Mouse (Mus musculus) thymus, postnatal 25 days (tissue): ENCODE measurements around the gene Rps6.

Experiments used
- DNase-seq: peaks from one replicate; pipeline ENCODE4 v3.0.0; 2022

The Rps6 gene

GRCm38 (mm10) chr4:86857113-86858069 lies at the start of gene Rps6:
Gene Rps6, minus strand, starts transcription at chr4:86857412.
- peak; percentile 95 for DNase-seq

GRCm38 (mm10) chr4:86905869-86906268 lies 48.7 kb upstream of the Rps6 start:
- DNase-seq = no peak

DNA sequence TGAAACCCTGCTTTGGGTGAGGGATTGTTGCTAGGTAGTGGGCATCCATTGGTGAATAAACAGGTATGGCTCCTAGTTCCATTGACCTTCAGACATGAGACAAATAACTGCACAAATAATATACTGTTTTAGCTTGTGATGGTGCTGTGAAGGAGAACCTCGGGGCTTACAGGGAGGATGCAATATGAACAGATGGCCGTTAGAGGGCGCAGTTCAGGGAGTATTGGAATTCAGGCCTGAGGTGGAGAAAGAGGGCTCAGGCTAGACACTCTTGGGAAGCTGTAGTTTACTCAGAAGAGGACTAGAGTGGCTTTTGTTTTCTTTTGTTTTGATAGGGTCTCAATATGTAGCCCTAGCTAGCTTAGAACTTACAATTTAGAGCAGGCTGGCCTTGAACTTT lies 47.8 kb upstream of the Rps6 start:
- DNase-seq = peak; percentile 5

DNA sequence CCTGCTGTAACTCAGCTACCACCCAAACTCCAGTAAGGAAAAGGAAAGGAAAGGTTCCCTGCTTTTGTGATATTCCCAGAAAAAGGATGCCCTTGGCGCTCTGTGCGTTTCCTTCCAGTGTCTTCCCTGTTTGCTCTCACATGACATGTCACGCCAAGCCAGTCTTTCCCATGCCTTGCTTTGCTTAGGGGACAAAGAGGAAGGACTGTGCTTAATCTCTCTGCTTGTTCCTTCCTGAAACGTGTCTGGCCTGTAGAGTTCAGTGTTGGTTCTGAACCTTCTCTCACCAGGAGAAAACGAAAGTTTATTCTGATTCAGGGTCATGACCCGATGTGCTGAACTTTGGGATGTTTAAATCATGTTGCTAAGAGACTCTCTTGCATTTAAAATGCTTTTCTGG lies 45.1 kb upstream of the Rps6 start:
- no peak for DNase-seq

DNA sequence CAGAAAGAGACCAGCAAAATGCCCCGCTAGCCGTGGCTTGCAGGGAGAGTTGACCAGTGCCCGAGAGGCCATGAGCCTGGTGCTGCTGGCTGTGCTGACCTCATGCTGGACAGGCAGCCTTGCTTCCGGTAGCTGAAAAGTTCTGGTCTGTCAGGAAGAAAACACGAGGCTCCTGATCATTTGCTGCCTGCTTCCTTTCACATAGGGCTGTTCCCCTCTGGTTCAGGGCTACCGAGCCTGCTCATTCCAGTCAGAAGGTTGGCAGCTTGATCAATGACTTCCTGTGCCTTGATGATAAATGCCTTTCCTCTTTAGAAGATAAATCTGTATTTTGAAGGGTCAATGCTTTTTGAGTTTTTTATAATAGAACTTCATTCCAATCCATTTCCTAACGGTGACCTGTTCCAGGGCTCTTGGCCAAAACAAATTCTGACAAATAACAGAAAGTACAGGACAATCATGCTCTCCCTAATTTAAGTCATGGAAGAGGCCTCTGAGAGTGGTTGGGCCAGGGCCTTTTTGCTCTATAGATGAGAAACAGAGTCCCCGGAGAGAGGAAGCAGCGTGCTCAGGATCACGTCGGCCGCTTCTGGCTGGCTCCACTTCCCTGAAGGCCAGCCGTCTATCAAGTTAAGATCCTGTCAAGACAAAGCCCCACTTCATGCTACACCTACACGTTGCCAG lies 41.7 kb upstream of the Rps6 start:
- DNase-seq = no peak

DNA sequence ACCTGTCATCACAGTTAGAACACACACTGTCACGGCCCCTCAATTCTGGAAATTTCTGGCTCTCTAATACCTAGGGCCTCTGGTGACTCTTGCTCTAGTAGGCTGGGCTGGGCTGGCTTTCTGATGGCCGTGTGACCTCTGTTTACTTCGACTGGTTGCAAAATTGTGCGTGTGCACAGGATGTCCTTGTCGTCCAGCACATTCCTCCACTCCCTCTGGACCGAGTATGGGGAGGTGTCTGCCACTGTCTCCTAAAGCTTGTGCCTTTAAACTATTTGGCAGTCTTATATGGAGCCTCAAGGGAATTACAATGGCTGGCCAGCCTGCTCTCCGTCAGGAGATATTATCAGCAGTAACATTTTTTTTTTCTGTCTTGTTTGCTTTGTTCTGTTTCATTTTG lies 40.2 kb upstream of the Rps6 start:
- DNase-seq = no peak

DNA sequence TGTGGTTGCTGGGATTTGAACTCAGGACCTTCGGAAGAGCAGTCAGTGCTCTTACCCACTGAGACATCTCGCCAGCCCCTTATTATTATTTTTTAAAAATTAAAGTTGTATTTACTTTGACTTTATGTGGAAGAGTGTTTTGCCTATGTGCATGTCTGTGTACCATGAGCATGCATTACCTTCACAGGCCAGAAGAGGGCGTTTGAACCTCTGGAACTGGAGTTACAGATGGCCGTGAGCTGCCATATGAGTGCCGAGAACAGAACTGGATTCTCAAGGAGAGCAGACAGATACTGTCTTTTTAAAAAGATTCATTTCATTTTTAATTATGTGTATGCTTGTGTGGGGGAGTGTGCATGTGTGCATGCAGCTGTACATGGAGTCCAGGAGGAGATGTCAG lies 30.7 kb upstream of the Rps6 start:
- DNase-seq = peak; percentile 15

DNA sequence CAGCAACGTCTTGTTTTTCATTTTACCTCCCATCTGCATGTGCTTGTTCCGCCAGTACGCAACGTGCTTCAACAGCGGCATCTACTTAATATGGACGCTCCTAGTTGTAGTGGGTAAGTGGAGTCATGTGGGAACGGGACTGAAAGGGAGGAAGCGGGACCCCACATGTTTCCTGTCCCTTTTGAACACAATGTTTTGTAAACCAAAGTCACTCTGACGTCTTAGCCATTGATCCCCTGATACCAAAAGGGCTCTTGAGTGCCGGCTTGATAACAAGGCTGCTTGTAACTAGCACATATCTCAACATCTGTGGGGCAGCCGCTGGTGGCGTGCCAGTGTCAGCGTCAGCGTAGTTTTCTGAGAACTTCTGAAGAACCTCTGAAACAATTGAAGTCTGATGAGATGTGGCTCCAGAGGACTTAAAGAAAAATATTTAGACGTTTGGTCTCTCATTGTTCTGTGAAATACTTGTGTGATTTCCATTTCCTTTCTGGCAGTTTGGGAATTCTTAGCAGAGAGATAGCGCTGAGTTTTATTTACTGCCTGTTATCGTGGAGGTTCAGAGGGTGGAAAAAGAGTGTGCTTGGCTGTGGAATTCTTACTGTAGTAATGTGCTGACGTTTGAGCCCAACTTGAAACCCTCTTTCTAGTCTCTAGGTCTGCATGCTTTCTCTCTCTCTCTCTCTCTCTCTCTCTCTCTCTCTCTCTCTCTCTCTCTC lies 29.1 kb upstream of the Rps6 start:
- peak; percentile 58 for DNase-seq

DNA sequence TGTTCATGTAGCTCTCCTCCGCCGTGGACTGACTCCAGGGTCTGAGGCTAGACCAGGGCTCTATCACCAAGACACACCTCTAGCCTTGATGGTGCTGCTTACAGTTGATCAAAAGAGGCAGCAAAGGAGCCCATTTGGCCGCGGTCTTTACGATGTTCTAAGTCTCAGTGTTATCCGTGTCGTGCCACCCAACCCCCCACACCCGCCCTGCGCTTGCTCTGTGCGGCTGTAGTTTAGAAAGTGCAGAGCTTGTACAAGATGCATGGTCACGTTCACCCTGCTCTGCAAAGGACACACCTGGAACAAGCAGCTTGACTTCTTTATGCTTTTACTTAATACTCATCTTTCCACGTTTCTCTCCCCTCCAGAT lies 28.6 kb upstream of the Rps6 start:
- DNase-seq = no peak

DNA sequence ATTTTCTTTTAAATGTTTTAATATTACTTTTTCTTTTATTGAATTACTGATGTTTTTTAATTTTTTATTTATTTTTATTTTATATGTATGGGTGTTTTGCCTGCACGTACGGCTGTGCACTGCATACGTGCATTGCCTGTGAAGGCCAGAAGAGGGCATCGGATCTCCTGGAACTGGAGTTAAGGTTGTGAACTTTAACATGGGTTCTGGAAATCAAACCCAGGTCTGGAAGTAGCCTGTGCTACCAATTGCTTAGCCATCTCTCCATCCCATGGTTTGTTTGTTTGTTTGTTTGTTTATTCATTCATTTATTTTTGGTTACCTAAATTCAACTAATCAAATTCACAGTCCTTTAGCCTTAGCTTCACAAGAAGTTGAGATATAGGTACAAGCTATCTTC lies 27.7 kb upstream of the Rps6 start:
- peak; percentile 59 for DNase-seq

GRCm38 (mm10) chr4:86882413-86882812 lies 25.2 kb upstream of the Rps6 start:
- DNase-seq = no peak

- DNase-seq = no peak
Observed at GRCm38 (mm10) chr4:86881178-86881577, 24.0 kb upstream of the Rps6 start.

DNA sequence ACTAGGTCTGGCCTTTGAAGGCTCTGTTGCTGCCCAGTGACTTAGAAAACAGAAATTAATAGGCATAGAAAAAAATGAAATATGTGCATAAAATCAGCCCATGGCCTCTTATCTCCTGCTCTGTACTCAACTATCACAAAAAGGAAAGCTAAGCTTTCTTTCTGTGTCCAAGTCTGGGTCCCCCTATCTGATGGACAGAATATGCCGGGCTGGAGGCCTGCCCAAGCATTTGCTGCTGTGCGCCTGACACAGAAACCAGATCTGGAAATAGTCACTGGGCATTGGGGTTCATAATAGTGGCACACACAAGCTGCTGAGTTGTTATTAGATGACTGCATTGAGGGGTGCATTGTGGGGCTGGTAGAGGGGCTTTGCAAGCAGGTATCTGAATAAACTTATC lies 22.3 kb upstream of the Rps6 start:
- DNase-seq = no peak

DNA sequence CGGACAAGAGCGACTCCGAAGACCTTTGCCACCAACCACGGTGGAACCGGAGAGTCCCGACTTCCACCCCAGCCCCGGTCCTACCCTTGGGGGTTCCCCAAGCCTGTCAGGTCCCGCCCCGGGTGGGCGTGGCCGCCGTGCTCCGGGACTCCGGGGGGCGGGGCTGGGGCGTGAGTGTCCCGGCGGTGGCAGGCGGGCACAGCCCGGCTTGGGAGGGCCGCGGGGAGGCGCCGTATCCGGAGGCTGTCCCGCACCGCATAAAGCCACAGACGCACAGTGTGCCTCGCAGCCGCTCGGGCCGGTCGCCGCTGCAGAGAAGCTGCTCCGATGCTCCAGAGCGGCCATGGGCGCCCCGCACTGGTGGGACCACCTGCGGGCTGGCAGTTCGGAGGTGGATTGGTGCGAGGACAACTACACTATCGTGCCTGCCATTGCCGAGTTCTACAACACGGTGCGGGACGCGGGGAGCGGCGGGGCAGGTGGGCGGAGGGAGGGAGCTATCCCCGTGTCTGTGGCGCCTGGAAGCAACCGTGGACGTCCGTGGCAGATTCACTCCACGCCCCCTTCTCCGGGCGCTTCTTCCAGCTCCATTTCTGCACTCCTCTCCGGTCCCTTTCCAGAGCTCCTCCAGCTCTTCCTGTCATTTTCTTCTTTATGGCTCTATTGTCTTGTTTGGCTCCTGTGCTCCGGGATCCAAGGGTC lies 17.1 kb upstream of the Rps6 start, which contains the start of gene Acer2:
Gene Acer2, plus strand, starts transcription at position 251 of the 702 bp plus-strand sequence.
- peak; percentile 94 for DNase-seq

DNA sequence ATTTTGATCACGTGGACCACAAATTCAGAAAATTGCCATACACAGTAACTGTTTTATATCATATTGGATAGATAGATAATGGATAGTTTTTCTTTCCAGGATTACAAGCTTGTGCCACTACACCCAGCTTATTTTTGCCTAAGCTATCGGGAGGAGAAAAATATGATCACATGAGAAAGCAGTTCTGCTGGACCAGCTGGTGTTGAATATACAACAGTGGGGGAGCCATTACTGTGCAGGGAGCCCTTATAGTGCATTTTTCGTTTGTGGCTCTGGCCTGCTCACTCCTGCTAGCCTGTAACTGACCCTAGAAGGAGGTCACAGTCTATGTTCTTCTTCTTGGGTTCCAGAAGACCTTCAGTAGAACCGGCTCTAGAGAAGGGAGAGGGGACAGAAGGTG lies 15.9 kb upstream of the Rps6 start:
- no peak for DNase-seq

DNA sequence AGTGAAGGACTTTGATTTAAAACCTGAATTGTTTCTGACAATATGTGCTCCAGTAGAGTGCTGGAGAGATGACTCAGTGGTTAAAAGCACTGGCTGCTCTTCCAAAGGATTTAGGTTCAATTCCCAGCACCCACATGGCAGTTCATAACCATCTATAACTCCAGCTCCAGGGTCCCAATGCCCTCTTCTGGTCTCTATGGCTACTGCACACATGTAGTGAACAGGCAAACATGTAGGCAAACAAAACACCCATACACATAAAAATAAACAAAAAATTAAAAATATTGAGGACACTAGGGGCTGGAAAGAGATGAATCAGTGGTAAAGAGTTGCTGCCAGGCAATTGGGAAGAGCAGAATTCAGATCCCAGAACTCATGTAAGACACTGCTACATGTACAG lies 14.8 kb upstream of the Rps6 start:
- DNase-seq = no peak

GRCm38 (mm10) chr4:86864087-86864486 lies 6.9 kb upstream of the Rps6 start:
- no peak for DNase-seq

- DNase-seq = no peak
Observed at GRCm38 (mm10) chr4:86858070-86858440, 843 bp upstream of the Rps6 start.

GRCm38 (mm10) chr4:86856304-86857112 lies 704 bp downstream of the Rps6 start:
- DNase-seq = no peak

- DNase-seq = no peak
Observed at GRCm38 (mm10) chr4:86852813-86853590, 4.2 kb downstream of the Rps6 start.

DNA sequence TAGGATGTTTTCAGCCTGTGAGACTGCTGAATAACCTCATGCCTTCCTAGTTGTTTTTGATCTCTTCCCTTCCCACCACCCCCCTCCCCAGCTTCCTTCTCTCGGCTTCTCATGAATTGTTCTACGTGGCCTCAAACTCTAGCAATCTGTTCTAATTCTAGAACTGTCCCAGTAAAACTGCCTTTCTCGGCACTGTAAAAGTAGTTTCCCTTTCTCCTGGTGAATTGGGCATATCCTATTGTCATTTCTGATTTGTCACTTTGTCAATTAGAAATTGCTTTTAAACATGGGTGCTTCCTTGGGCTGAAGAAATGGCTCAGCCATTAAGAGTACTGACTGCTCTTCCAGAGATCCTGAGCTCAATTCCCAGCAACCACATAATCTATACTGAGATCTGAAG lies 5.2 kb downstream of the Rps6 start:
- no peak for DNase-seq
